Mouse (Mus musculus) kidney, postnatal 36 days (tissue): ENCODE measurements around the gene Ptprn2.

ENCODE experiments used
- DNase-seq, 2 experiments: peaks; one replicate each; pipeline ENCODE4 v3.0.0; 2021 to 2022; ENCODE audit warnings: mixed read lengths in 2 of 2

Ptprn2 gene

DNA sequence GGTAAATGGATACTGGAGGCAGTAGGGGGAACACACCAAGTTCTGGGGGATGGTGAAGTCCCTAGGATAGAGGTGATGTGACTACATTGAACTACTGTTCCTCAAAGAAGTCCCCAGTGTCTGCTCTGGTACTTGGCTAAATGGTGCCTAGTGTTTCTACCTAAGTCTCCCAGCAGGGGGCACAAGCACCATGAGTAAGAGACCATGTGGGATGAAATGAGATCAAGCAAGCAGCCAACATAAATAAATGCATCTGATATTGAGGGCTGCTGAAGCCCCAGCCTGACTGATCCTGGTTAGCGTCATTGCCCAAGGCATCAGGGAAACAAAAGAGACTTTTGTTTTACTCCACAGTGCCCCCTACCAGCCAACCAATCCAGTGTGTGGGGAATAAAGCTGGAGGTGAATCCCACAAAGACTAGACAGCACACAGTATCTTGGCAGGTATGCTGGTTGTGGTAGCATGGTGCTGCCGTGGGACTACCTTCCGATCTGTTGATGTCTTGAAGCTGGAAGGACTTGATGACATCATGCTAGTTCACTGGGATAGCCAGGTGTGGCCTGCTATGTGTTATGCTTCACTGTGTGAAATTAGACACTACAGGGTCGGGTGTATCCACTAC, 163.2 kb downstream of the Ptprn2 start:
- DNase-seq, result peak; percentile 17 to 60

DNA sequence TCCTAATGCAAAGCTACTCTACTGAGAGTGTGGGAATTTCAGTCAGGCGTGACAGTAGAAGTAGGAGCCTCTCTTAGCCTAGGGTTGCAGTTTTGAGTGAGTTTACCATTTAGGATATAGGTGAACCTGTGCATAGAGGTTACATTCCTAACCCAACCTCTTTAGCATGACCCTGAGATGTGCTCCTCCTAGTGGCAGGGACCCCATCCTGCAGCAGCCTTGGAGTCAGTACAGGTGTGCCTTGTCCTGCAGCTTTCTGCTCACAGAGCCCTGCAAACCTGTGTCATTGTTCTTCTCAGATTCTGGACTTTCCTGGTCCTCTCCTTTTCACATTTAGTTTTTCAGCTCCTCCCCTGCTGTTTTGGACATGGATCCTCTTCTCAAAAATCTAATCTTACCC, 168.2 kb downstream of the Ptprn2 start:
- peak in 1 of 2 experiments; percentile 12 for DNase-seq

DNA sequence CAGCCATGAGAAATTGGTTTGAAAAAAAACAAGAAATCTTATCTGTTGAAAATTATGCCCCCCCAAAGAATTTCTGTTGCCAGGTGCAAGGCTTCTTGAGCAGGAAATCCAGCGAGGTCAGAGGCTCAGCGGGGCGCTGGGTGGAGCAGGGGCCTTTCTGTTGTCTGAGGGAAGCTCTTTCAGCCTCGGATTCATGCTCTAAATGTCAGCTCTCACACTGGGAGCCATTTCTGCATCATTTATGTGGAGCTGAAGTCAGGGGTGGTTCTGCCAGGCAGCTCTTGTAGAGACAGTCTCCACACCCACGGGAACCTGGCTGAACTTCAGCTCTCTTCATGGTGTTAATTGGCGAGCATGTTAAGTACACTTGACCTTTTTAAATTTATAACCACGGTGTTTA, 174.6 kb downstream of the Ptprn2 start:
- DNase-seq, result no peak

DNA sequence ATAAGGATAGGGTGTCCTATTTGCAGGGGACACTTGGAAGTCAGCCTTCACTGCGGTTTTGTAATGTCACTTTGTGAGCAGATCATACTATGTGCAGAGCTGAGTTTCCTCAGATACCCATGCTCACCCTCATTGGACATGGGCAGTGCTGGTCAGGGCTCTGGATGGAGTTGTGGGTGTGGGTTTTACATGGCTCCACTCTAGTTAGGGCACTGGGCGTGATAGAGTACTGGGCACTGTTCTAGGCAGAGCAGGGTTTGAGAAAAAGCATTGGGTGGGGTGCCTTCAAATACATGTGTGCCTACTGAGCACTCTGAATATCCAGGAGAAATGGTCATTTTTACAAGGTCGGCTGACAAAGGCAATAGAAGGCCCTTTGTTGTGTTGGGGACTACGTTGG, 175.5 kb downstream of the Ptprn2 start:
- DNase-seq, result no peak

DNA sequence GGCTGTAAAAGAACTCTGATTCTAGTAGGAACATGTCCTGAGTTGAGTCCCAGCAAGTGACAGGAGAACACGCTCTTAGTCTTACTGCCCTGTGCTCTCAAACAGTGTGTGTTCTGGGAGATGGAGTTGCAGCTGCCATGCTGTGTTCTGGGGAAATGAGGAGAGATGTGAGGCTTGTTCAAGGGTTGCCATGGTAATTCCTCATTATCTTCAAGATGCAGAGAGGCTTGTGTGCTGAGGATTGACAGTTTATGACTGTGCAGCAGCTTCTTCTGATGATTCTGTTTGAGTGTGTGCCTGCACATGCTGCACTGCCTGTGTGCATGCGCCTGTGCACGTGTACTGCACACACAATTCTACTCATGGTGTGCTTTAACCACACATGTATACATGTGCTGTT, 192.2 kb downstream of the Ptprn2 start:
- no peak for DNase-seq

DNA sequence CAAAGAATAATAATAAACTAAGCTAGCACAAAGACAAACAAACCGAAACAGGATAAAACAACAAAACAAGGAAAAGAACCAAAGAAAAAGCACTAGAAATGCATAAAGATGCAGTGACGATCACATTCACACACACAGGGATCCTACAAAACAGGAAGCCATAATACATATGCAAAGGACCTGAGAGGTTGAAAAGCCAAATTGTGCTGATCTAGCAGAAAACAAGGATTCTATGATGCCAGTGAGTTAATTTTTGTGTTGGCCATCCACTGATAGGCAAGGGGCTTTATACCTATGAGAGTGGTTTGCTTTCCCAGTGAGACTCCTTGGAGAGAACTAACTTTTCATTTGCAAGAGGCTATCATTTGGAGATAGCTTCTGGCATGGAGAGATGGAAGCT, 204.3 kb downstream of the Ptprn2 start:
- no peak for DNase-seq

DNA sequence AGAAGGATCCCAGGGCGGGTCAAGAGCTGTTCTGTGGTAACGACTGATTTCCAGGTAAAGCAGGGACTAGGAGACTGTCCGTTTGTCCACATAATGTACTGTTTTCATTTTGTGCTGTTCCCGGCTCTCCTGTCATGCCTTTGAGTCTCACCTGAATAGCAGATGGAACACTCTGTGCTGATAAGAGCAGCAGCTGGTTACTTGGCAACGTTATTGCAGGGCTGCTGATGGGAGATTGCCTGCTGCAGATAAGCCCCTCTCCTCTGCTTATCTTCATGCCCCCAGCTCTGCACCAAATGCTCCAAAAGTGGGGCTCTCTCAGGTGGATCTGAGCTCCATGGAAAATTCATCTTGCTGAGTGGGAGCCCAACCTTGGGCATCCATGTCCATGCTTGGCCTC, 224.0 kb downstream of the Ptprn2 start:
- no peak for DNase-seq

DNA sequence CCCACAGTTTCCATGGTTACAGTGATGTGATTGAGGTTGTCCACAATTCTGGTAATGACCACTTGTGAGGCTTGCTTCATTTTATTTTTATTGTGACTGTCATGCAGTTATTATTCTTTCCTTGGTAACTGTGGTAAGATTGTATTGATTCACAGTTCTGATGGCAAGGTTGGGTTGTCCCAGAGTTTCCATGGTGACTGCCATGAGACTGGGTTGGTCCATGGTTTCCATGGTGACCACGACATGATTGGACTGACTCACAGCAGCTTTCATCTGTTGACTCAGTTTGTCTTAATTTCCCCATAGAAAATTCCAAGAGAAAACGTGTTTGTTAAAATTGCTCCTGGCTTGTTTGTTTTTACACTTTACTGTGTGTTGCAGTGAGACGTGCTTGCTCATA, 225.2 kb downstream of the Ptprn2 start:
- DNase-seq, result no peak

DNA sequence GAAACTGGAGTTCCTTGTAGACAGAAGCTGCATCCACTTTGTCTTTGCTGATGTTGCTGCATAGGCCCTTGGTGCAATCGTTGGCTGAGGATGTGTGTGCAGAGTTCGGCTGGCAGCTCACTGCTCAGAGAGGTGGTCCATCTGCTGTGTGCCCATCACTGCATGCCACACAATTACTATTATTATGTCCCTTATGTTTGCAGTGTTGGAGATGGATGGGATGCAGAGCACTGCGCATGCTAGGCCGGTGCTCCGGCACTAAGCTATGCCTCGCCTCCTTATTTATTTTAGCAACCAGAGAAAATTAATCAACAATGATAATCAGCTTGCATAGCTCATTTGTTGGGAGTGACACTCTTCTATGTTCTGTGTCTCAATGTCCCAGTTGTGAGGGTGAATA, 225.6 kb downstream of the Ptprn2 start:
- no peak for DNase-seq

DNA sequence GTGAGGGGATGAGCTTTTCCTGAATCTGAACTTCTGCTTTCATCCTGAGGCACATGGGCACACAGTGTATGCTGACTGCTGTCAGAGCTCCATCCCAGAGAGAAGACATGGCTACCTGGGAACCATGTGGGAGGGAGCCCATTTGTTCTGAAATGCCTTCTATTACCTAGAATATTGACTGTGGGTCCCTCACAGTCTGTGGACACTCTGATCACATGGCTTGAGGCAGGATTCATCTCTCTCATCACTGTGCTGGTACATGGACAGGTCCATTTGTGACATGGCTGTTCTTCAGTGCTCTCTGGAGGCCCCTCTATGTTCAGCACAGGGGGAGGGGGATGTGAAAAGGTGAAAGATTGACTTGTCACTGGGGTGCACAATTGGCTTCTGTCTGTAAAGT, 227.6 kb downstream of the Ptprn2 start:
- no peak for DNase-seq

DNA sequence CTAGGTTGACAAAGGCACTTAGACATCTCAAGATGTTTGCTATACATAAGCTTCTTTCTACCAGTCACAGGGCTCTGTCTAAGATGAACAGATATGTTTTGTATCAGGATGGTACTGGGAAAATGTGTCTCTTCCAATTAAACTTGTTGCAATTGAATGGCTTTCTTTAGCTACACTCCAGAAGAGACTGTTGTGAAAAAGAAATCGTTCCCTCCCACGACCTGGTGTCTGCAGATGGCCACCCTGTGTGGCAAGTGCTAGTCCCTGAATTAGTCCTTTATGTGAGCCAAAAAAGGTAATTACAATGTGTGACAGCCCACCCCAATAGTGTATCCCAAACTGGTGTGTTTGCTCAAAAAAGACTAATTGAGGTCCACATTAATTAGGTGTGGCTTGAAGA, 235.5 kb downstream of the Ptprn2 start:
- no peak for DNase-seq

DNA sequence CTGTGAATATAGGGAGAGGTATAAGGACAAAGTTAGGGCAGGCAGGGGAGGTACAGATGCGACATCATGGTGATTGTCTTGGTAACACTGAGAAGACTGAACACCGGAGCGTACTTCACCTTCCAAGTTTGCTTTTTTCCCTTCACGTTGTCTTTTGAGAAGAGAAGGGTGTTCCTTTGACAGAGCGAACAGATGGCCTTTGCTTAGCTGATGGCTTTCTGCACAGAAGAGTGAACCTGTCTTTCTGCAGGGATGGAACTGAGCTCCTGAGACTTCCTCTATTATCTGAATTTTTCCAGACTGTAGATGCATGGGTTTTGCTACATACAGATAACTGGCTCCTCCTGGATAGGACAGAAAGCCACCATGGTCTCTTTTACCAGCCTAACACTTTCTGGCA, 254.6 kb downstream of the Ptprn2 start:
- no peak for DNase-seq

DNA sequence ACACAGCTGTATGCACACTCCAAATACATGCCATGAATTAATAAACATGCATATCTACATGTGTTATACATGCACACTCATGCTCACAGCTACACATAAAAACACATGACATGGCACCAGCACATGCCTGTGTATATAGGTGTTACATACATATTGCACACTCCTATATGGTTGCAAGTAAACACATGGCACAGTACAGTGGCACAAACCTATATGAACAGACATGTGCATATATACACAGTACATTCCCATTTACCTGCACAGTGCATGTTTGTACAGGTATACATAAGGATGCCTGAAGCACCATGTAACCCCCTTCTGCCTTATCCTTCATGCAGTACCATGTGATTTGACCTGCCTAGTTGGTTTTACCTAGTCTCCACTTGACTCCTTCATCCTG, 255.8 kb downstream of the Ptprn2 start:
- DNase-seq, result no peak

DNA sequence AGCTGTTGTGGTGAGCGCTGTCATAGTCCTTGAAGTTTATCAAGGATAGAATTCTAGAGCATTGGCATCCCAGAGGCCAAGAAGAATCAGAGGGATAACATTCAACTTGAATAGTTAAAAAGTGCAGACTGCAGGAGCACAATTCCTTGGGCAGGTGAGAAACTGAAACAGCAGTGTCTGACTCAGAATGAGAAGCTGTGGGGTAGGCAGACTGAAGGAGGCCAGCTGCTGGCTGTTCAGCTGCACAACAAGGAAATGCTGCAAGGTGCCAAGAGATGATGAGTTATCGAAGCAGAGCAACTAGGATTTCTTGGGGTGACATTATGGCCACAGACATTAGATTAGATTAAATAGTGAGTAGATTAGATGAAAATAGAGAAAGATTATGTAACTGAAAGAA, 260.9 kb downstream of the Ptprn2 start:
- no peak for DNase-seq

DNA sequence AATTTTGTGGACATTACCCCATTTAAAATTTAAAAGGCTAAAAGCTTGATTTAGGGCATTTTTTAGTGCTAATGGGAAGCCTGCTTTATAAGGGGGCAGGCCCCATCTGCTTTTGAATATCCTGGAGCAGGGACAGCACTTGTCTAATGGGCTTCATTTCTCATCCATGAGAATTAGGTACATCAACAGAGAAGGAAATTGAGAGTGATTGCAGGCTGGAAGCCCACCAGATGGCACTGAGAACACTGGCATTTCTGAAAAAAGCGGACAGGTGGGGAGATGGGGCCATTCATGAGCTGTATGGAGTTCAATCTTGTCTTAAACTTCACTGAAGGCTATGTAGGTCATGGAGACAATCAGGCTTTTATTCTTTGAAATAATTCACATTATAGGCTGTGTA, 267.3 kb downstream of the Ptprn2 start:
- no peak for DNase-seq

DNA sequence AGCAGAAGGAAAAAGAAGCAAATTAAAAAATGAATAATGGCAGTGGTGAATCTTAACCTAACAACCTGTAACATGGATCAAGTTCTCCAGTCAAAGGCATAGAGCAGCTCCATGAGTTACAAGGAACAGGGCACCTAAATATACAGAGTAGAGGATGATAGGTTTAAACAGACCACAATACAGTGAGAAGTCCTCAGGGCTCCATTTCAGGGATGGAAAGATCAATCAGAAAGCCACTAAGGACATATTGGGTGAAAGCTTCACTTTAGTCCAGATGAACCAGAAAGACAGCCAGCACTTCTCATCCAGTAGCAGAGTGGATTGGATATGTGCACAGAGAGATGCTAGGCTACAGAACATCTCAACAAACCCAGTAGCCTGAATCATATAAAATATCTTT, 278.4 kb downstream of the Ptprn2 start:
- DNase-seq, result no peak

DNA sequence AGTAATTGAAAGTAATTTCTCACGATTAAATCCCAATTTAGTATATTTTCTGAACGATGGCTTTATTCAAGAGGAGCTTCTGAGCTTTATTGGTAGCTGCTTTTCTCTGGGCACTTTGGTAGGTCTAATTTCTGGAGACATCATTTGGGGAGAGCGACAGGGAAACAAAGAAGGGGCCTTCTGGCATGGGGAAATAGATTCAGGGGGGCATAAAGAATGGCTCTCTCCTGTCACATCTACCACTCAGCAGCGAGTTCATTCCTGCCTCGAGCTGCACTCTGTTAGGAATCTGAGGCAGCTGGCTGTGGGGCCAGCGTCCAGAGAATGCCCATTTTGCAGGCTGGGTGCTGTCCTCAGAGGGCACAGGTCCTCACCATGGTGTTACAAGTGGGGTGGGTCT, 285.4 kb downstream of the Ptprn2 start:
- DNase-seq, result no peak

DNA sequence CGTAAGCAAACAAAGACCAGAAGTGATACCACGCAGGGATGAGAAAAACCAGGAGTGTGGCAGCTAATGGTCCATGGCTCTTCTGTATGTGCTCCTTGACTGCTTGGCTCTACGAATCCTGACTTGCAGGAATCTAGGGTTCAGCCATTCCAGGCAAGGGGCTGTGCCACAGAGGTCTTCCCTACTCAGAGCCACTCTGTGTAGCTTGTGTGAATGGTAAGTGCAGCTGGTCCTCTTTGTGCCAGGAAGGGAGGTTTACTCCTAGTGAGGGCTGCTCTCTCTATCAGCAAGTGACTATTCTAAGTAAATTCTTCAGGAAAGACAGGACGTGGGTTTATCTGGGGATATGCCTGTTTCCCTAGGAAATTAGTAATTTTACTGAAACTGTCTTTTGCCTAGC, 286.0 kb downstream of the Ptprn2 start:
- no peak for DNase-seq

DNA sequence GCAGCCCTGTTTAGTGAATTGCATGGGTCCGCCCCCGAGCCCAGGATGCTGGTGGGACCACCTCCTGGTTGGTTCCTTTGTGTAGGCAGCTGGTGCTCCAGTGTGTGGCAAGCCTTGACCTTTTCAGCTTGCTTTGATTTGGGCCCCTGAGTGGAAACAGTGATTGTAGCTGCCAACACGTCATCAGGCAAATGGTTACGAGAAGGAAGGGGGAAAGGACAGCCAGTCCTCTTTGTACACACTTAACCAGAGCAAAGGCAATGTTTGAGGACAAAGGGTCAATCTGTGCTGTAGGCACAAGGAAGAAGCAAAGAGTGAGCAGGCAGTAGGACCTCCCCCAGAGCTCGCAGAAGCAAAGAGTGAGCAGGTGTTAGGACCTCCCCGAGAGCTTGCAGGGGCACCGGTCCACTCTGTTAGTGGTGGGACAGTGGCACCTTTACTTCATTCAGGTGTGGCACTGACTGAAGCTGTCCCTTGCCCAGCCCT, 286.6 kb downstream of the Ptprn2 start:
- DNase-seq, result peak; percentile 13 to 35

DNA sequence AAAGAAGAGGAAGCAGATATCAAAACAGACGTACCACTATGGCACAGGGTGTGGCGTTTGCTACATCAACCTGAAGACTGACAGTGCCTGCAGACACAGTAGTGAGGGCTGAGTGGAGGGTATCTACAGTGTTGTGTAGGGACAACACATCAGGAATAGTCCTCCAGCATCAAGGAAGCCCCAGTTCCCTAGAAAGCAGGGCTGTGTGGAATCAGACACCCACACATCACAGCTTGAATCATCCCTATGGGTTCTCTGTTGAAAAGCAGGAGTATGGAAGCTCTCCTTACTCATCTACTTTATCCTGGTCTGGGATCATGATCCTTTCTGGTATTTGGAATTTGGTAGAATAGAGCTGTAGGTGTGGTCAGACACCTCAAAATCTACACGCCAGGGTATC, 287.8 kb downstream of the Ptprn2 start:
- no peak for DNase-seq

DNA sequence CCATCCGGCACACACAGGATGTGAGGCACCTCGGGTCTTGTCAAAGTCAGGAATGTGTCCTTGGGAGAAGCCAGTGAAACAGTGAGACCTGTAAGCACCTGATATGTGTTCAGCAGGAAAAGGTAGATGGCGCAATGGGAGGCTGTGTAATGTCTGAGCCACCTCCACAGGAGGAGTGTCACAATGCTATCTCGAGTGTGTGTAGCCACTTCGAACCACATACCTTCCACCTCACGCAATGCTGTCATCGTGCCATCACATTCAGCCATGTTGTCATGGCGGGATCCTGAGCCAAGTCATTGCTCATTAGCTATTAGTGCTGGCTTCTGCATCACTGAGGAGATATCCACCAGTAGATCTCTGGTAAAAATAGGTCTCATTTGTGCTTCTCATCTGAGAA, 290.9 kb downstream of the Ptprn2 start:
- no peak for DNase-seq

DNA sequence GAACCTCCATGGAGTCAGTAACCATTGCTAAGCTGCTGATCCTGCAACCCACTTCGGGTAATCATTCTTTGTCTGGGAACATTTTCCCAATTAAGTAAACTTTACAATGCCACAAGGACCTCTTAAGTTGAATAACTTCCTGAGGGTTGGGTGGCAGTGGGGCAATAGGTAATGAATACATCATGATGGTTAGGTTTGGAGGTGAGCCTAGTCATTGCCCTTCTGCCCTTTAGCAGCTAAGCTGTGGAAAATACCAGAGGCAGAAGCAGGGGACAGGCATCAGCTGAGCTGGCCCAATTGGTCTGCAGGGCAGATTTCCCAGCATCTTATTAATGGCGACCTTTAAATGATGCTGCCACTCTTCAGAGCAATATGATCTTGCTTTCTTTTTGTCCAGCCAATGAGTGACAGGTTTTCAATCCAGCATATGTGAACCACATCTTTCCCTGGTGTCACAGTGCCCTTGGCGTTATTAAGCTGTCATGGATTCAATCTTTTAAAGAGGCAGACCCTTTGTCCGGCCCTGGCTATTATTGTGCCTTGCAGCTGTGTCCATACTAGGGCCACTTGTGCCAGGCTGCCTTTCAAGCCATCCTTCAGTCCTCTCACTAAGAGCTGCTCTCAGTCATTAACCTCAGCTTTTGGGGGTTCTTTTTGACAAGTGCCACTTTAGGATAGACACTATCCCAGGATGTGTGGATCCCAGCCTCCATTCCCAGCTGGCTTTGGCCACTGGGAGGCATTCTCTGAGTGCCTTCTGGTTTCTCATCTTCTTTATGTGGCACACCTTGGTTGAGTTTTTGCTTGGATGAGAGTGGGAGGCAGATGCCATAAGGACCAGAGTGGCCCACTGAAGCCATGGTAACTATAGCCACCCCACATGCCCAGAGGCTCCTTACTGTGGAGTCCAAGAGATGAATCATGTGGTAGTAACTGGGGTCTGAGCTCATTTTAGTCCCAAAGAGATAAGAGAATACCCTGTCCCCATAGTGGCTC, 292.9 kb downstream of the Ptprn2 start:
- DNase-seq, result peak in 1 of 2 experiments; percentile 23

DNA sequence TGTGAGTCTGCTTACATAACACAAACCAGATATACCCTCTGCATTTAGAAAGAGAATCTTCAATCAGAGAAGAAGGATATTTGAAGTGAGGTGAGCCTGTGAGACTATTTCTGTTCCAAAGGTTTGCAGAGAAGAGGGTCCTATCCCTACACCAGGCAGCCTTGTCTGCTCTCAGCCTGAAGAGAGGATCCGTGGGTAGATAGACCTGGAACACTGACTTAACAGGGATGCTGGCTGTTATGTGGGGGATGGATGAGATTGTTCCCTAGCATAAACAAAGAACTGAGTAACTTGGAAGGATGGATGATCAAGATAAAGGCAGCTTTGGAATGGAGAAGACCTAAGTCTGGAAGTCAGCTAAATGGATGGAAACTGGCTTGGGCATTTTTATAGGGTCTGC, 294.9 kb downstream of the Ptprn2 start:
- no peak for DNase-seq

DNA sequence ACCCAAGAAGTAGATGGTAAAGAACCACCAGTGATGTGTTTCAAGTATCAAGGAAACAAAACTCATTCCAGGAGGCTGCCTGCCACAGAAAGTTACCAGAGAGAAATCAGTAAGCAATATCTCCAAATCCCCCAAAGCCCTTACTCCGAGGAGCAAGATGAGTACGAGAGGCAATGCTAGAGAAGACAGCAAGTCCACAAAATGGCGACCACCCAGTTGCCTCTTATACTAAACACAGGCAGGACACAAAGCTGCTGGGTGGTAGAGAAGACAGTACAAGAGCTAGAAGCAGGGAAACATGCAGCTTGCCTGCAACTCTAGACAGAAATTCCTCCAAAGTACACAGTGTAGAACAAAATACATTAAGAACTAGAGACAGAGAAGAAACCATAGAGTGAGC, 300.2 kb downstream of the Ptprn2 start:
- no peak for DNase-seq
